In the genomic region with DNA sequence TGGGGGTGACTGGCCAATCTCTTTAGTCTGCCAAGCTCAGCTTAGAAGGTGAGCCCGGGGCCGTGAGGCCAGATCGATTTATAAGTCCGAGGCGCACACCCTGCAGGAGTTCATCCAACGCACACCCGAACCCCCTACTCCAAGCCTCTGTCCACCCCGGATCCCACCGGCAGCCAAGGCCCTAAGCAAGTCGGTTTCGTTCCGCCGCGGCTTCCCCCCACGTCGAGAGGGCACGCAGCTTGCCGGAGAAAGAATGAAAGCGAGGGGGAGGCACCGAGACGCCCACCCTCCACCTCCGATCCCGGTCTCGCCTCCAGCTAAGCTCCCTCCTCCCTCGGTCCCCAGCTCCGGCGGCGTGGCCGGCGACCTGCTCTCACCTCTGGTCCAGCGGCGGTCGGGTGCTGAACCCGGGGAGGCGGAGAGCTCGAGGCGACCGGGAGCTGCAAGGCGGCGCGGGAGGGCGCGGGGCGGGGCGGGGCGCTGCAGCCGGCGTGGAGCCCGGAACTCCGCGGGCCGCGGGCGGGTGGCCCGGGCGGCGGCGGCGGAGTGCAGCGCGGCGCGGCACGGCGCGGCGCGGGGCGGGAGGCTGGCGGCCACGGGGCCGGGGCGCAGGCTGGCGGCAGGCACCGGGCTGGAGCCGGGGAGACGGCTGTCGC, we compare ENCODE assay signal across 8 mouse cellular contexts. TPM values are rescaled to one million over a fixed set of nuclear protein-coding genes. Genes with fewer than 3 reads are reported as not detected.
DNase-seq lines count a peak whose midpoint lies in the region; ATAC-seq and TF ChIP-seq lines count a peak whose summit lies in the region.

No protein-coding gene starts in this region.

- DNase-seq in cerebellum, adult 11 months = peak; percentile 64
- peak; percentile 42 for DNase-seq in layer of hippocampus, adult 9-11 months
- peak; percentile 43 for DNase-seq in ovary, postnatal 14 days (ENCODE audit: low spot score)
- DNase-seq in thymus, postnatal 36 days = peak; percentile 57 to 67

- H3K4me1 ChIP-seq in E14TG2a.4 (replicated peaks; ENCODE audit: low read depth, low read length) = peaks cover 38% of the 10 kb centered on the region
- H3K4me1 ChIP-seq in lung, embryonic 16.5 days (replicated peaks; ENCODE audit: control insufficient read depth, insufficient read depth, low read length) = peaks cover 35% of the 10 kb centered on the region

- H3K9ac ChIP-seq in lung, embryonic 16.5 days (ENCODE audit: low read length) = peak overlapping the region; percentile 88

- no peak for TF ChIP-seq CTCF in E14TG2a.4 (conservative IDR thresholded peaks at IDR 0.05; ENCODE audit: low read length)

- H3K4me2 ChIP-seq in lung, embryonic 16.5 days (ENCODE audit: low read depth, low read length) = peak overlapping the region; percentile 73

- H3K9me3 ChIP-seq in E14TG2a.4 (ENCODE audit: low read length) = no peaks in the 10 kb centered on the region
- no peaks in the 10 kb centered on the region for H3K9me3 ChIP-seq in lung, embryonic 16.5 days (ENCODE audit: control insufficient read depth, low read length)

- H3K27me3 ChIP-seq in E14TG2a.4 (ENCODE audit: insufficient read depth, low read length) = peaks cover 21% of the 10 kb centered on the region
- no peaks in the 10 kb centered on the region for H3K27me3 ChIP-seq in lung, embryonic 16.5 days (ENCODE audit: control insufficient read depth, insufficient read depth, low read depth, low read length)

- no peaks in the 10 kb centered on the region for H3K36me3 ChIP-seq in E14TG2a.4 (ENCODE audit: insufficient read depth, low read length)
- no peaks in the 10 kb centered on the region for H3K36me3 ChIP-seq in lung, embryonic 16.5 days (ENCODE audit: control insufficient read depth, insufficient read depth, low read length)

- ATAC-seq in frontal cortex, adult (ENCODE audit: low TSS enrichment) = peak; percentile 15
- peak; percentile 25 to 43 for ATAC-seq in hematopoietic stem cell, adult 5-6 weeks (replicated peaks in 1 of 2; ENCODE audit: insufficient read depth in 1 of 2, low FRiP score in 2 of 2, low TSS enrichment in 1 of 2, low read depth in 1 of 2, poor library complexity in 2 of 2, severe bottlenecking in 2 of 2)
- ATAC-seq in lung, embryonic 16.5 days (ENCODE audit: low read depth) = peak; percentile 46

- H3K4me3 ChIP-seq in E14TG2a.4 (replicated peaks; ENCODE audit: low read length) = peak overlapping the region; percentile 88
- H3K4me3 ChIP-seq in lung, embryonic 16.5 days (ENCODE audit: low read length) = peak overlapping the region; percentile 87

- peak overlapping the region; percentile 97 for H3K27ac ChIP-seq in lung, embryonic 16.5 days (ENCODE audit: low read length)

- 0% methylated on average over 27 of the region's 78 CpGs for WGBS in lung, embryonic 16.5 days

RNA-seq across cellular contexts. Expression of gene Acvr1, which starts 0.4 kb away (rescaled TPM):
- total RNA-seq in hematopoietic stem cell, adult 5-6 weeks (2017) = 1.0 and 1.8 TPM in 2 replicates
- polyA plus RNA-seq in lung, embryonic 16.5 days (2015; fragmentation: Nextera tagmentation; extraction: Ambion mirVana) = 4.8 and 5.6 TPM in 2 replicates

RNA-seq across cellular contexts. Expression of gene Upp2, which starts 0.6 kb away (rescaled TPM):
- 1.6 TPM in 1 of 2 replicates, not detected in the other for total RNA-seq in hematopoietic stem cell, adult 5-6 weeks (2017)
- 6.6 and 7.4 TPM in 2 replicates for polyA plus RNA-seq in lung, embryonic 16.5 days (2015; fragmentation: Nextera tagmentation; extraction: Ambion mirVana)

Comparison
In these comparisons a context has a peak if more than half of its experiments do, and no peak if none do; other contexts are left out.
1. Peak in every context shown above with its lines: DNase-seq, ATAC-seq, H3K4me3 ChIP-seq and H3K27ac ChIP-seq.